Mouse (Mus musculus) G1E-ER4 (cell line): Measurements from ENCODE around the gene Tbc1d10c. TPM values are rescaled to one million over a fixed set of nuclear protein-coding genes. Genes with fewer than 3 reads are reported as not detected.

Source experiments
- GATA1 ChIP-seq: IDR thresholded peaks from one replicate; pipeline ENCODE4 v1.8.0; 2012; ENCODE audit warnings: low read length, inconsistent platforms
- polyA plus RNA-seq: library from polyadenylated mRNA; stranded (reverse); fragments of >175 nt; gene quantifications from 2 replicates; pipeline ENCODE4 v1.2.3, GENCODE M21; 2012

Gene Tbc1d10c
- polyA plus RNA-seq, 1 experiment: 24.6 TPM

GRCm38 (mm10) chr19:4202149-4202548, 11.1 kb upstream of the Tbc1d10c start:
- no peak for TF ChIP-seq GATA1

- no peak for TF ChIP-seq GATA1
Observed at GRCm38 (mm10) chr19:4201291-4201909, 10.3 kb upstream of the Tbc1d10c start, which contains the start of gene Rad9a. Gene Rad9a, minus strand, starts transcription at chr19:4201662.

GRCm38 (mm10) chr19:4197180-4197579, 6.1 kb upstream of the Tbc1d10c start:
- no peak for TF ChIP-seq GATA1

- TF ChIP-seq GATA1: no peak
Observed at GRCm38 (mm10) chr19:4196548-4196947, 5.5 kb upstream of the Tbc1d10c start.

- TF ChIP-seq GATA1: no peak
Observed at GRCm38 (mm10) chr19:4196048-4196447, 5.0 kb upstream of the Tbc1d10c start.

- TF ChIP-seq GATA1: no peak
Observed at GRCm38 (mm10) chr19:4194776-4195650, 3.9 kb upstream of the Tbc1d10c start.

- no peak for TF ChIP-seq GATA1
Observed at GRCm38 (mm10) chr19:4194021-4194724, 3.1 kb upstream of the Tbc1d10c start.

- no peak for TF ChIP-seq GATA1
Observed at GRCm38 (mm10) chr19:4193129-4193528, 2.0 kb upstream of the Tbc1d10c start.

- TF ChIP-seq GATA1: no peak
Observed at GRCm38 (mm10) chr19:4192251-4192985, 1.3 kb upstream of the Tbc1d10c start.

- TF ChIP-seq GATA1: no peak
Observed at GRCm38 (mm10) chr19:4191528-4192250, 605 bp upstream of the Tbc1d10c start, which contains the start of gene Ppp1ca. Gene Ppp1ca, plus strand, starts transcription at chr19:4192065.

GRCm38 (mm10) chr19:4189051-4189620, 1.9 kb downstream of the Tbc1d10c start:
- no peak for TF ChIP-seq GATA1

GRCm38 (mm10) chr19:4187303-4187702, 3.8 kb downstream of the Tbc1d10c start:
- TF ChIP-seq GATA1: no peak

- no peak for TF ChIP-seq GATA1
Observed at GRCm38 (mm10) chr19:4184976-4185975, 5.8 kb downstream of the Tbc1d10c start.
